Mouse (Mus musculus): ENCODE data around the gene Setd2. TPM values are rescaled to one million over a fixed set of nuclear protein-coding genes. Genes with fewer than 3 reads are reported as not detected.

Gene Setd2
- polyA plus RNA-seq, 1 experiment from 2014 or later = 49.1 TPM

DNA sequence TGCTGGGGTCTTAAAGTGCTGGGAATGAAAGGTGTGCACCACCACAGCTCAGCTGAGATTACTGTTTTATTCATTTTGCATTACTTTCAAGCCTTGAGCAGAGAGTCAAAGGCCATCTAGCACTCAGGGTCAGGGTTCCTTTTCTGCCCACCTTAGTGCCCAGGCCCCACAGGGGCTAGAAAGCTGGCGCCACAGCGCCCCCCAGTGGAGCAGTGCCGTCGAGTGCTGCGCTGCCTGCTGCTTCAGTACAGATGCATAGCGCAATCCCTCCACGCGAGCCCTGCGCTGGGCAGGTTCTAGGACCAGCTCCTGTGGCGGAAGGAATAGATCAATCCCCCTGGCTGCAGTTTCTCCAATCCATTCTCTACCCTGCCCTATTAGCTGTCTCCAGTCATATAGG, 98.8 kb downstream of the Setd2 start:
- 3% methylated on average over 10 of the region's 10 CpGs for WGBS
- peaks cover 10% of the 10 kb centered on the region for H3K4me1 ChIP-seq (ENCODE audit: control insufficient read depth, insufficient read depth, low read length)
- peak overlapping the region; percentile 9; the same call in 1 of the 2 replicates for H3K4me3 ChIP-seq (ENCODE audit: low read depth, low read length)
- DNase-seq (ENCODE audit: low spot score, missing footprints) (peak; percentile 99), ATAC-seq (ENCODE audit: low FRiP score) (peak; percentile 51)
- peaks cover 5% of the 10 kb centered on the region; the same call in 1 of the 2 replicates for H3K27me3 ChIP-seq (ENCODE audit: control insufficient read depth, insufficient read depth, low read length)
- H3K9me3 ChIP-seq (ENCODE audit: control insufficient read depth, low read length) = no peaks in the 10 kb centered on the region
- H3K4me2 ChIP-seq = peak overlapping the region; percentile 55
- H3K36me3 ChIP-seq (ENCODE audit: control insufficient read depth, insufficient read depth, low read length) = no peaks in the 10 kb centered on the region
- no peak overlapping the region for H3K27ac ChIP-seq (ENCODE audit: low read depth, low read length)
- no peak overlapping the region for H3K9ac ChIP-seq (ENCODE audit: low read length)

DNA sequence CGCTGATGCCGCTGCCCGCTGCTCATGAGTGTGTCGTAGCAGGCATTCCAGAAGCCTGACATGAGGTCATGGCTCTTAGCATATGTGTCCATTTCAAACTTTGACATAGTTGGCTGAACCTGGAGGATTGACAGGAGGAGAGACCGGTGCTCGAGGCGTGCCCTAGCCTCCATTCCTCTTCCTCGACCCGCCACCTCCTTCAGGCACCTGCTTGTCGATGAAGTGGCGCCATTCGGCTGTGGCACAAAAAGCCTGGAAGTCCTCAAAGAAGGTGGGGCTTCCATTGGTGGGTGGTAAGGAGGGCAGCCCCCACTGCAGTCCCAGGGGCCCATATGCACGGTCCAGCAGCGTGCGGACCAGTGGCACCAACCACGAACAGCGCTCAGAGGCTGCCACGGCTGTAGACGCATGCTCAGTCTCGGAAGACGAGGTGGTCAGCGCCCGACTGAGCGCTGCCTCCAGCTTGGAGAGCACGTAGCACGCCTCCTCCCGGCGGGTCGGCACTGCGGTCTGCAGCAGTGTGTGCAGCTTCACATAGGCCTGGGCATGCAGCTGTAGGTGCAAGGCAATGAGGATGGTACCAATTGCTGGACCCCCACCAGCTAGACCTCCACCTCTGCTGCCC, 99.4 kb downstream of the Setd2 start:
- Histone ChIP-seq H3K4me3 (ENCODE audit: low read depth, low read length) (peak overlapping the region; percentile 9; the same call in 1 of the 2 replicates), H3K9ac (ENCODE audit: low read length) (no peak overlapping the region; the same call in 1 of the 2 replicates), H3K27me3 (ENCODE audit: control insufficient read depth, insufficient read depth, low read length) (peaks cover 5% of the 10 kb centered on the region; the same call in 1 of the 2 replicates), H3K27ac (ENCODE audit: low read depth, low read length) (no peak overlapping the region), H3K9me3 (ENCODE audit: control insufficient read depth, low read length) (no peaks in the 10 kb centered on the region), H3K4me2 (peak overlapping the region; percentile 55), H3K4me1 (ENCODE audit: control insufficient read depth, insufficient read depth, low read length) (peaks cover 10% of the 10 kb centered on the region), H3K36me3 (ENCODE audit: control insufficient read depth, insufficient read depth, low read length) (no peaks in the 10 kb centered on the region)
- ATAC-seq (ENCODE audit: low FRiP score) (peak; percentile 64), DNase-seq (ENCODE audit: low spot score, missing footprints) (peak; percentile 92)
- 19% methylated on average over 30 of the region's 30 CpGs for whole genome bisulfite sequencing

DNA sequence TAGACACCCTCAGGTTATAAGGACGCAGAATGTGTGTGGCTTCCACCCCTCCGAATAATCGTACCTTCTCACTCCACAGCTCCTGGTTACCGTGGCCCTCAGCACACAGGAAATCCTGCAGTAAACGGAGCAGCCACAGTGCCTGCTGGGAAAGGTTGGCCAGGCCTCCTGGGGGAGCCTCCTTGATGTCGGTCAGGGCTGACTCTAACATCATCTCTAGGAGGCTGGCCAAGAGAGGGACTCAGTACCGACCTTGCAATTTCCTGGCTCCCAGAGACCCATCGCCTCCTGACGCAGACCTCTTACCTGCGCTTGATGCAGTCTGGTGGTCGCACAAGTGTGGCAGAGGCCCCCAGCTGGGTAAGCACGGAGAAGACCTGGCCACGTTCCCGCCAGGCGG, 100.3 kb downstream of the Setd2 start:
- Histone ChIP-seq H3K4me3 (ENCODE audit: low read depth, low read length) (no peak overlapping the region), H3K4me1 (ENCODE audit: control insufficient read depth, insufficient read depth, low read length) (peaks cover 10% of the 10 kb centered on the region), H3K36me3 (ENCODE audit: control insufficient read depth, insufficient read depth, low read length) (no peaks in the 10 kb centered on the region), H3K9ac (ENCODE audit: low read length) (no peak overlapping the region), H3K27me3 (ENCODE audit: control insufficient read depth, insufficient read depth, low read length) (peaks cover 5% of the 10 kb centered on the region; the same call in 1 of the 2 replicates), H3K27ac (ENCODE audit: low read depth, low read length) (no peak overlapping the region), H3K9me3 (ENCODE audit: control insufficient read depth, low read length) (no peaks in the 10 kb centered on the region), H3K4me2 (no peak overlapping the region)
- 86% methylated on average over 15 of the region's 15 CpGs for WGBS
- no peak for DNase-seq (ENCODE audit: low spot score, missing footprints)
- no peak for ATAC-seq (ENCODE audit: low FRiP score)

DNA sequence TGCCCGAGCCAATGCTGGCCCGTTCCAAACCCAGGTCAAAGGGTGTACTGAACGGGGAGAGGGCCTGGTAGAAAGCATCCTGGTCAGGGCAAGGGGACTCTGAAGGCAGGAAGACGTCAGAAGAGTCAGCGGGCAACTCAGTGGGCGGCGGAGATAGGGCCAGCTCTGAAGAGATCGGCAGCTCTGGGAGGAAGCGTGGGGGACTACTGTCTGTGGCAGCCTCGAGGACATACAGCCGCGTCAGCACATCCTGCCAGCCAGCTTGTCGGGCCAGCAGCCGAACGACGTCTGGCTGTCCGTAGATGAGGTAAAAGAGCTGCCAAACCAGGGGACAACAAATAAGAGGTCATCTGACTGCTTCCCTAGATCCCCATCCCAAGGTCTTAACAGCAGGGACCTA, 101.5 kb downstream of the Setd2 start:
- H3K27ac ChIP-seq (ENCODE audit: low read depth, low read length) = no peak overlapping the region
- 85% methylated on average over 17 of the region's 17 CpGs for WGBS

DNA sequence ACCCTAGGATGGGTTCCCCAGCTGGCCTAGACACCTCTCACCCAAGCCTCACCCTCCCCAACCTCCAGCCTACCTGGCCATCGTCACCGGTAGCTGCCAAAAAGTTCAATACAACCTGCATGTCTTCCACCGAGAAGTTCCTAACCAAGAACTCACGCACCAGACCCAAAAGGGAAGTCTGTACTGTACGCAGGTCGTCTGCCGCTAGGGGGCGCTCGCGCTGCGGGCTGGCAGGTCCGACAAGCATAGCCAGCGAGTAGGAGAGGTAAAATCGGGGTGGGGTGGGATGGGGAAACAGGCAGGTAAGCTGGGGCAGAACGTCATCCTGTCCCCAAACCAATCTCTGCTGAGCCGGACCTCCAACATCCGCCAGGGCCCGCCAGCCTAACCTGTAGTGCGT, 102.8 kb downstream of the Setd2 start:
- 6% methylated on average over 19 of the region's 19 CpGs for WGBS
- Histone ChIP-seq H3K4me3 (ENCODE audit: low read depth, low read length) (no peak overlapping the region), H3K9ac (ENCODE audit: low read length) (no peak overlapping the region), H3K4me1 (ENCODE audit: control insufficient read depth, insufficient read depth, low read length) (peaks cover 10% of the 10 kb centered on the region), H3K27ac (ENCODE audit: low read depth, low read length) (no peak overlapping the region), H3K4me2 (no peak overlapping the region), H3K27me3 (ENCODE audit: control insufficient read depth, insufficient read depth, low read length) (peaks cover 5% of the 10 kb centered on the region; the same call in 1 of the 2 replicates), H3K9me3 (ENCODE audit: control insufficient read depth, low read length) (no peaks in the 10 kb centered on the region), H3K36me3 (ENCODE audit: control insufficient read depth, insufficient read depth, low read length) (no peaks in the 10 kb centered on the region)
- ATAC-seq (ENCODE audit: low FRiP score) = peak; percentile 45; the same call in 1 of the 2 replicates
- DNase-seq (ENCODE audit: low spot score, missing footprints) = peak; percentile 99

More for the DNA sequence above, 101.5 kb downstream of the Setd2 start:
- Histone ChIP-seq H3K27me3 (ENCODE audit: control insufficient read depth, insufficient read depth, low read length) (peaks cover 5% of the 10 kb centered on the region; the same call in 1 of the 2 replicates), H3K4me1 (ENCODE audit: control insufficient read depth, insufficient read depth, low read length) (peaks cover 10% of the 10 kb centered on the region), H3K9ac (ENCODE audit: low read length) (no peak overlapping the region; the same call in 1 of the 2 replicates), H3K36me3 (ENCODE audit: control insufficient read depth, insufficient read depth, low read length) (no peaks in the 10 kb centered on the region), H3K9me3 (ENCODE audit: control insufficient read depth, low read length) (no peaks in the 10 kb centered on the region), H3K4me3 (ENCODE audit: low read depth, low read length) (no peak overlapping the region), H3K4me2 (no peak overlapping the region)
- no peak for DNase-seq (ENCODE audit: low spot score, missing footprints)
- no peak for ATAC-seq (ENCODE audit: low FRiP score)

DNA sequence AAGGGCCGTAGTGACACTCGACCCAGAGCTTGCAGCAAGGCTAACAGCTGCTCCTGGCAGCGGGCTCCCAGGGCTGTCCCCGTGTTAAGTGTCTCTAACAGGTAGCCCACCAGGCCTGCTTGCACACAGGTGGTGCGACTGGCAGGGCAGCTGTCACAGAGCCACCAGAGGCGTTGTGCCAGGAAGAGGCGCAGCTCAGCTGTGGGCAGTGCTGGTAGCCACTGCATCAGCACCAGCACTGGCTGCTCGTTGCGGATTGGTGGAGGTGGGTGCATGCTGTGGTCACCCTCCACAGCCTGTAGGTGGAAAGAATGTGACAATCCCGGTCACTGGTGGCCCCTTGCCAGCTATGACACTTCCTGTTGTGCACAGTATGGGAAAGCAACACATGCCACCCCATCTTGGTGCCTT, 106.2 kb downstream of the Setd2 start:
- ATAC-seq (ENCODE audit: low FRiP score) (no peak), DNase-seq (ENCODE audit: low spot score, missing footprints) (no peak)
- Histone ChIP-seq H3K9me3 (ENCODE audit: control insufficient read depth, low read length) (no peaks in the 10 kb centered on the region), H3K4me1 (ENCODE audit: control insufficient read depth, insufficient read depth, low read length) (peaks cover 10% of the 10 kb centered on the region), H3K36me3 (ENCODE audit: control insufficient read depth, insufficient read depth, low read length) (no peaks in the 10 kb centered on the region), H3K27me3 (ENCODE audit: control insufficient read depth, insufficient read depth, low read length) (no peaks in the 10 kb centered on the region), H3K4me3 (ENCODE audit: low read depth, low read length) (no peak overlapping the region), H3K9ac (ENCODE audit: low read length) (no peak overlapping the region), H3K27ac (ENCODE audit: low read depth, low read length) (no peak overlapping the region), H3K4me2 (no peak overlapping the region)
- WGBS = 85% methylated on average over 10 of the region's 10 CpGs

DNA sequence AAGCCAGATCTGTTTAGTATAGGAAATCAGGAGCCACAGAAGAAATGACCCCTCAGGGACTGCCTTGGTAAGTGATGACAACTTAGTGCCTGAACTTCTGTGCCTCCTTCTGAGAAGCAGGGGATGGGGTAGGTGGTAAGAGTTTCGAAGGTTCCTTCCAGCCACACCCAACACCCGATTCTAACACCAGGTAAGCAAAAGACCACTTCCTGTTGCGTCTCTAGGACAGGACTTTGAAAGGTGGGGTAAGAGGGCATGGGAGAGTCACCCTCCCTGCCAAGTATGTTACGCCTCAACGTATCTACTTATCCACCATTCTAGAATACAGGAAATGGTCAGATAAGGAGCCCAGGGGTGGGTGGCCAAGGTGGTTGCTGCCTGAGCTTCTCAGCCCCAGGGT, 108.6 kb downstream of the Setd2 start:
- Histone ChIP-seq H3K4me2 (no peak overlapping the region), H3K9ac (ENCODE audit: low read length) (no peak overlapping the region), H3K9me3 (ENCODE audit: control insufficient read depth, low read length) (no peaks in the 10 kb centered on the region), H3K4me1 (ENCODE audit: control insufficient read depth, insufficient read depth, low read length) (no peaks in the 10 kb centered on the region), H3K36me3 (ENCODE audit: control insufficient read depth, insufficient read depth, low read length) (no peaks in the 10 kb centered on the region), H3K27me3 (ENCODE audit: control insufficient read depth, insufficient read depth, low read length) (no peaks in the 10 kb centered on the region), H3K27ac (ENCODE audit: low read depth, low read length) (no peak overlapping the region), H3K4me3 (ENCODE audit: low read depth, low read length) (no peak overlapping the region)
- ATAC-seq (ENCODE audit: low FRiP score) (no peak), DNase-seq (ENCODE audit: low spot score, missing footprints) (no peak)
- 88% methylated on average over 5 of the region's 5 CpGs for WGBS

DNA sequence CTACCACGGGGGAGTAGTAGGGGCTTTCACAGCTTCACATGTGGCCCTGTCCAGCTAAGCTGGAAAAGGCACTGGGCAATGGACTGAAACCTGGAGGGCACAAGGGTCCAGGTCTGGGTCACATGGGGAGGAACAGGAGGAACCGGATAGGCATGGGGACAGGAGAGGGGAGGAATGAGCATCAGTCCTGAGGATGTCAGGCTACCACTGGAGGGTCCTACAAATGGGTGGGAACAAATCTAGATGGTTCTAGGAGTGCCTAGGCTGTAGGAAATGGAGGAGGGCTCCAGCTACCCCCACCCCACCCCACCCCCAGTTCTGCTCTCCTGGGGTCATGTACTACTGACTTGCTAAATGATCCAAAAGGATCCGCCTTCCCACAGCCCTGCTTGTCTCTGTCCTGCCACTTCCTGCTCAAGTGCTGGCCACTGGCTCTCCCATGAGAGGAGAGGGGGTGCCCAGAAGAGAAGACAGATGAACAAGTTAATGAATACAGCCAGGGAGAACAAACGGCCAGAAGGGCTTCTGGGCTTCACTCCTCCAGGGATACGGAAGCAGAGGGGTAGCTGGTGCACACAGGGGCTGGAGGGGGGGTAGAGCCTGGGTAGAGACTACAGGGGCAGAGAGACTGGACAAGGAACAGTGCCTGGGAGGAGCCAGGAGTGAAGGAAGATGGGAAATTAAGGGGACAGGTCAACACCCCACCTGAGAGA, 110.6 kb downstream of the Setd2 start:
- 59% methylated on average over 5 of the region's 5 CpGs for WGBS
- ATAC-seq (ENCODE audit: low FRiP score) (no peak), DNase-seq (ENCODE audit: low spot score, missing footprints) (no peak)
- Histone ChIP-seq H3K4me2 (no peak overlapping the region), H3K36me3 (ENCODE audit: control insufficient read depth, insufficient read depth, low read length) (no peaks in the 10 kb centered on the region), H3K27ac (ENCODE audit: low read depth, low read length) (no peak overlapping the region), H3K27me3 (ENCODE audit: control insufficient read depth, insufficient read depth, low read length) (no peaks in the 10 kb centered on the region), H3K4me1 (ENCODE audit: control insufficient read depth, insufficient read depth, low read length) (no peaks in the 10 kb centered on the region), H3K4me3 (ENCODE audit: low read depth, low read length) (no peak overlapping the region), H3K9ac (ENCODE audit: low read length) (no peak overlapping the region), H3K9me3 (ENCODE audit: control insufficient read depth, low read length) (no peaks in the 10 kb centered on the region)

DNA sequence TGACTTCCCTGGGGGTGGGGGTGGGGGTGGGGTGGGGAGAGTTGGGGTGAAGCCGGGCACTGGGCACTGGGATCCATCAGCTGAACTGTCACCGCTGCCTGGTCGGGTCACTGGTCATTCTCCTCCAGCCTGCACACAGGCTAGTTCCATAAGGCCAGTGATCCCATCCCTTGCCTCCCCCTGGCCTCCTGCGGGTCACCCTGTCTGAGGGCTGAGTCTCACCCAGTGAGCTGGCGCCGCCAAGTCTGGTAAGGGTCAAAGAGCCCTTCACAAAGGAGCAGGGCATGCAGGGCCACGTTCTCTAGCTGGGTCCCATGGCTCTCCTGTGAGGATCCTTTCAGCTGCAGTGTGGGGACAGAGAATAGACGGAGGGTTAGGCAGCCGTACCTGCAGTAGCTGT, 111.4 kb downstream of the Setd2 start:
- Histone ChIP-seq H3K36me3 (ENCODE audit: control insufficient read depth, insufficient read depth, low read length) (no peaks in the 10 kb centered on the region), H3K27me3 (ENCODE audit: control insufficient read depth, insufficient read depth, low read length) (no peaks in the 10 kb centered on the region), H3K9ac (ENCODE audit: low read length) (no peak overlapping the region), H3K4me1 (ENCODE audit: control insufficient read depth, insufficient read depth, low read length) (no peaks in the 10 kb centered on the region), H3K9me3 (ENCODE audit: control insufficient read depth, low read length) (no peaks in the 10 kb centered on the region), H3K4me2 (no peak overlapping the region), H3K4me3 (ENCODE audit: low read depth, low read length) (no peak overlapping the region), H3K27ac (ENCODE audit: low read depth, low read length) (no peak overlapping the region)
- ATAC-seq (ENCODE audit: low FRiP score) (no peak), DNase-seq (ENCODE audit: low spot score, missing footprints) (no peak)
- WGBS = 64% methylated on average over 9 of the region's 9 CpGs
